Mouse (Mus musculus) ovary, postnatal 10 days (tissue): ENCODE measurements at regions not wholly inside any gene's neighbourhood (a gene's known extent, or its start where the extent isn't known, plus 50 kb on each side); places are given as distances from the start of the nearest gene placed in this dataset.
"Not testable (repeated sequence)": the region's sequence is repeated elsewhere in the genome, so short reads cannot be mapped to it uniquely, and the experiment has no call there.

Experiments used
- DNase-seq: peaks from one replicate; pipeline ENCODE4 v3.0.0; 2022; ENCODE audit warnings: low spot score

- DNase-seq = no peak
Measured at GRCm38 (mm10) chr9:4234796-4235195, 74.5 kb downstream of the Aasdhppt start.

GRCm38 (mm10) chr9:4214571-4214970 lies 94.7 kb downstream of the Aasdhppt start:
- DNase-seq = not testable (repeated sequence)

GRCm38 (mm10) chr9:4209987-4210476 lies 99.2 kb downstream of the Aasdhppt start:
- DNase-seq = no peak

- not testable (repeated sequence) for DNase-seq
Measured at GRCm38 (mm10) chr9:4192737-4193136, 116.5 kb downstream of the Aasdhppt start.

- DNase-seq = not testable (repeated sequence)
Measured at GRCm38 (mm10) chr9:4156011-4156410, 153.3 kb downstream of the Aasdhppt start.

- peak; percentile 1 for DNase-seq
Measured at GRCm38 (mm10) chr9:4138829-4139228, 170.4 kb downstream of the Aasdhppt start.

- no peak for DNase-seq
Measured at GRCm38 (mm10) chr9:4092518-4092917, 216.8 kb downstream of the Aasdhppt start.

GRCm38 (mm10) chr9:4082668-4083067 lies 226.6 kb downstream of the Aasdhppt start:
- DNase-seq = not testable (repeated sequence)

GRCm38 (mm10) chr9:4061037-4061436 lies 248.2 kb downstream of the Aasdhppt start:
- DNase-seq = no peak

- no peak for DNase-seq
Measured at GRCm38 (mm10) chr9:4048749-4049148, 260.5 kb downstream of the Aasdhppt start.

GRCm38 (mm10) chr9:4047654-4048053 lies 261.6 kb downstream of the Aasdhppt start:
- DNase-seq = not testable (repeated sequence)

- DNase-seq = no peak
Measured at GRCm38 (mm10) chr9:4040871-4041665, 268.2 kb downstream of the Aasdhppt start.

GRCm38 (mm10) chr9:4027181-4027580 lies 282.1 kb downstream of the Aasdhppt start:
- DNase-seq = not testable (repeated sequence)

GRCm38 (mm10) chr9:4020093-4020492 lies 289.2 kb downstream of the Aasdhppt start:
- no peak for DNase-seq

- DNase-seq = no peak
Measured at GRCm38 (mm10) chr9:3996686-3997085, 312.6 kb downstream of the Aasdhppt start.

GRCm38 (mm10) chr9:3988383-3988782 lies 320.9 kb downstream of the Aasdhppt start:
- DNase-seq = not testable (repeated sequence)

- DNase-seq = not testable (repeated sequence)
Measured at GRCm38 (mm10) chr9:3987971-3988370, 321.3 kb downstream of the Aasdhppt start.
